Mouse (Mus musculus) MEL (cell line): ENCODE data around the gene Usp32. TPM values are rescaled to one million over a fixed set of nuclear protein-coding genes. Genes with fewer than 3 reads are reported as not detected.

Experiments
- DNase-seq: peaks from one replicate; pipeline ENCODE4 v3.0.0; 2011; ENCODE audit warnings: low read depth, low spot score
- H3K27ac ChIP-seq: 2 replicates; pipeline ENCODE4 v1.5.1; 2012; ENCODE audit warnings: low read depth, mild to moderate bottlenecking, control low read depth, low read length, moderate library complexity; ENCODE audit not compliant: control insufficient read depth
- H3K27me3 ChIP-seq, 2 experiments: fragments of 150-350 bp in 1 of 2; sonication (generic) in 1 of 2; 2 replicates each; pipeline ENCODE4 v1.6.1; 2012; ENCODE audit warnings: low read length in 2 of 2, mild to moderate bottlenecking in 2 of 2, improper control_type of control experiment in 1 of 2, moderate library complexity in 1 of 2; ENCODE audit not compliant: insufficient read depth in 2 of 2, control insufficient read depth in 1 of 2
- H3K36me3 ChIP-seq, 2 experiments: 2 replicates each; pipeline ENCODE4 v1.6.1; 2012 to 2014; ENCODE audit warnings: low read length in 2 of 2, improper control_type of control experiment in 1 of 2, inconsistent platforms in 1 of 2, mild to moderate bottlenecking in 1 of 2; ENCODE audit not compliant: insufficient read depth in 2 of 2, control insufficient read depth in 1 of 2
- H3K4me1 ChIP-seq, 2 experiments: fragments of 150-350 bp in 1 of 2; sonication (generic) in 1 of 2; 2 replicates each; pipeline ENCODE4 v1.6.1; 2012; ENCODE audit warnings: low read length in 2 of 2, improper control_type of control experiment in 1 of 2, mild to moderate bottlenecking in 1 of 2; ENCODE audit not compliant: insufficient read depth in 2 of 2, control insufficient read depth in 1 of 2
- H3K4me3 ChIP-seq, 2 experiments: fragments of 150-350 bp in 1 of 2; sonication (generic) in 1 of 2; 2 replicates each; pipeline ENCODE4 v1.5.1; 2012; ENCODE audit warnings: low read depth in 2 of 2, low read length in 2 of 2, mild to moderate bottlenecking in 2 of 2, moderate library complexity in 2 of 2, control low read depth in 1 of 2, improper control_type of control experiment in 1 of 2; ENCODE audit not compliant: control insufficient read depth in 1 of 2, insufficient read depth in 1 of 2
- H3K79me2 ChIP-seq: 2 replicates; pipeline ENCODE4 v1.6.1; 2012; ENCODE audit warnings: mild to moderate bottlenecking, low read length, moderate library complexity; ENCODE audit not compliant: control insufficient read depth, poor library complexity, insufficient read depth
- H3K9ac ChIP-seq: 2 replicates; pipeline ENCODE4 v1.6.1; 2012; ENCODE audit warnings: low read depth, mild to moderate bottlenecking, control low read depth, low read length, moderate library complexity; ENCODE audit not compliant: control insufficient read depth, poor library complexity, severe bottlenecking
- H3K9me3 ChIP-seq: fragments of 150-350 bp; sonication (generic); replicated peaks from 2 replicates; pipeline ENCODE4 v1.6.1; 2012; ENCODE audit warnings: mild to moderate bottlenecking, low read length, improper control_type of control experiment, moderate library complexity; ENCODE audit not compliant: insufficient read depth
- CHD1 ChIP-seq: IDR thresholded peaks from 2 replicates; pipeline ENCODE4 v1.6.1; 2012; ENCODE audit warnings: low read depth, mild to moderate bottlenecking, inconsistent platforms, low read length, improper control_type of control experiment
- CHD2 ChIP-seq: IDR thresholded peaks from 2 replicates; pipeline ENCODE4 v1.6.1; 2011; ENCODE audit warnings: low read length, improper control_type of control experiment
- CTCF ChIP-seq, 3 experiments: IDR thresholded peaks in 2 of 3; conservative IDR thresholded peaks in 1 of 3; 2 replicates each; pipeline ENCODE4 v1.5.1; 2011 to 2012; ENCODE audit warnings: low read length in 3 of 3, low read depth in 2 of 3, mild to moderate bottlenecking in 2 of 3, improper control_type of control experiment in 1 of 3, inconsistent platforms in 1 of 3, mixed read lengths in 1 of 3, moderate library complexity in 1 of 3; ENCODE audit not compliant: control insufficient read depth in 1 of 3, insufficient read depth in 1 of 3, poor library complexity in 1 of 3, severe bottlenecking in 1 of 3
- E2F4 ChIP-seq: IDR thresholded peaks from 2 replicates; pipeline ENCODE4 v1.6.1; 2011; ENCODE audit warnings: low read depth, low read length, improper control_type of control experiment, borderline replicate concordance
- ELF1 ChIP-seq: IDR thresholded peaks from 2 replicates; pipeline ENCODE4 v1.6.1; 2014; ENCODE audit warnings: low read depth, mild to moderate bottlenecking, inconsistent platforms, low read length, improper control_type of control experiment, moderate library complexity
- EP300 ChIP-seq, 2 experiments: IDR thresholded peaks; 2 replicates each; pipeline ENCODE4 v1.6.1; 2011; ENCODE audit warnings: improper control_type of control experiment in 2 of 2, low read length in 2 of 2, low read depth in 1 of 2, mild to moderate bottlenecking in 1 of 2
- ETS1 ChIP-seq: IDR thresholded peaks from 2 replicates; pipeline ENCODE4 v1.6.1; 2012; ENCODE audit warnings: low read depth, mild to moderate bottlenecking, inconsistent platforms, low read length, improper control_type of control experiment, moderate library complexity
- HCFC1 ChIP-seq: IDR thresholded peaks from 2 replicates; pipeline ENCODE4 v1.6.1; 2012; ENCODE audit warnings: low read depth, mild to moderate bottlenecking, inconsistent platforms, low read length, improper control_type of control experiment, moderate library complexity
- KAT2A ChIP-seq: conservative IDR thresholded peaks from 2 replicates; pipeline ENCODE4 v1.6.1; 2012; ENCODE audit warnings: low read depth, low read length, improper control_type of control experiment, inconsistent platforms
- MAFK ChIP-seq: IDR thresholded peaks from 2 replicates; pipeline ENCODE4 v1.6.1; 2011; ENCODE audit warnings: low read depth, mild to moderate bottlenecking, low read length, improper control_type of control experiment, borderline replicate concordance
- MAX ChIP-seq: IDR thresholded peaks from 2 replicates; pipeline ENCODE4 v1.6.1; 2011; ENCODE audit warnings: low read length, improper control_type of control experiment
- MEF2A ChIP-seq: IDR thresholded peaks from 2 replicates; pipeline ENCODE4 v1.6.1; 2014; ENCODE audit warnings: low read depth, mild to moderate bottlenecking, inconsistent platforms, low read length, improper control_type of control experiment; ENCODE audit not compliant: poor library complexity, insufficient replicate concordance, severe bottlenecking; ENCODE audit errors: extremely low read depth
- MXI1 ChIP-seq: IDR thresholded peaks from 2 replicates; pipeline ENCODE4 v1.6.1; 2011; ENCODE audit warnings: mild to moderate bottlenecking, low read depth, low read length, improper control_type of control experiment
- MYC ChIP-seq: IDR thresholded peaks from 2 replicates; pipeline ENCODE4 v1.6.1; 2011; ENCODE audit warnings: low read depth, mild to moderate bottlenecking, low read length, improper control_type of control experiment, moderate library complexity
- NELFE ChIP-seq: IDR thresholded peaks from 2 replicates; pipeline ENCODE4 v1.6.1; 2011; ENCODE audit warnings: low read depth, low read length, improper control_type of control experiment
- NRF1 ChIP-seq: IDR thresholded peaks from 2 replicates; pipeline ENCODE4 v1.6.1; 2014; ENCODE audit warnings: low read depth, mild to moderate bottlenecking, inconsistent platforms, low read length, improper control_type of control experiment, moderate library complexity; ENCODE audit not compliant: poor library complexity, insufficient read depth, severe bottlenecking
- POLR2A ChIP-seq, 2 experiments: IDR thresholded peaks; 2 replicates each; pipeline ENCODE4 v1.6.1; 2011 to 2012; ENCODE audit warnings: low read length in 2 of 2, mild to moderate bottlenecking in 2 of 2, control low read depth in 1 of 2, improper control_type of control experiment in 1 of 2, low read depth in 1 of 2, moderate library complexity in 1 of 2; ENCODE audit not compliant: control insufficient read depth in 1 of 2, insufficient read depth in 1 of 2, poor library complexity in 1 of 2
- POLR2AphosphoS5 ChIP-seq: IDR thresholded peaks from 2 replicates; pipeline ENCODE4 v1.6.1; 2012; ENCODE audit warnings: low read depth, borderline replicate concordance, mild to moderate bottlenecking, inconsistent platforms, low read length, moderate library complexity, mixed read lengths
- RAD21 ChIP-seq: IDR thresholded peaks from 2 replicates; pipeline ENCODE4 v1.6.1; 2011; ENCODE audit warnings: mild to moderate bottlenecking, low read depth, low read length, improper control_type of control experiment
- RCOR1 ChIP-seq: IDR thresholded peaks from 2 replicates; pipeline ENCODE4 v1.6.1; 2012; ENCODE audit warnings: low read depth, mild to moderate bottlenecking, inconsistent platforms, low read length, improper control_type of control experiment
- SMC3 ChIP-seq: IDR thresholded peaks from 2 replicates; pipeline ENCODE4 v1.6.1; 2011; ENCODE audit warnings: low read depth, low read length, improper control_type of control experiment
- TBP ChIP-seq: IDR thresholded peaks from 2 replicates; pipeline ENCODE4 v1.8.0; 2011; ENCODE audit warnings: low read depth, low read length, improper control_type of control experiment
- TCF12 ChIP-seq: IDR thresholded peaks from 2 replicates; pipeline ENCODE4 v1.6.1; 2014; ENCODE audit warnings: low read depth, mild to moderate bottlenecking, inconsistent platforms, low read length, improper control_type of control experiment, moderate library complexity
- USF2 ChIP-seq, 2 experiments: IDR thresholded peaks; 2 replicates each; pipeline ENCODE4 v1.6.1; 2011 to 2012; ENCODE audit warnings: improper control_type of control experiment in 2 of 2, low read length in 2 of 2, borderline replicate concordance in 1 of 2, inconsistent platforms in 1 of 2, low read depth in 1 of 2, mild to moderate bottlenecking in 1 of 2; ENCODE audit not compliant: insufficient read depth in 1 of 2
- ZC3H11A ChIP-seq: IDR thresholded peaks from 2 replicates; pipeline ENCODE4 v1.6.1; 2012; ENCODE audit warnings: low read depth, mild to moderate bottlenecking, inconsistent platforms, low read length, improper control_type of control experiment
- ZKSCAN1 ChIP-seq: IDR thresholded peaks from 2 replicates; pipeline ENCODE4 v1.6.1; 2012; ENCODE audit warnings: low read depth, mild to moderate bottlenecking, inconsistent platforms, low read length, improper control_type of control experiment, moderate library complexity
- ZMIZ1 ChIP-seq: IDR thresholded peaks from 2 replicates; pipeline ENCODE4 v1.6.1; 2012; ENCODE audit warnings: low read depth, mild to moderate bottlenecking, inconsistent platforms, low read length, improper control_type of control experiment, moderate library complexity
- ZNF384 ChIP-seq: IDR thresholded peaks from 2 replicates; pipeline ENCODE4 v1.6.1; 2012; ENCODE audit warnings: low read depth, mild to moderate bottlenecking, inconsistent platforms, low read length, improper control_type of control experiment
- polyA plus RNA-seq, 2 experiments: library from polyadenylated mRNA; stranded (reverse) in 1 of 2; unstranded in 1 of 2; fragments of >175 nt in 1 of 2; fragments of >200 nt in 1 of 2; gene quantifications; 2 replicates each; pipeline versions ENCODE4 v1.2.1 to v1.2.4; 2012; ENCODE audit warnings: low replicate concordance in 2 of 2, low read depth in 1 of 2; ENCODE audit not compliant: insufficient read length in 2 of 2, insufficient read depth in 1 of 2, missing spikeins in 1 of 2
- total RNA-seq: library from RNA; depleted of rRNA; stranded (reverse); fragments of 300-350 nt; gene quantifications from 2 replicates; pipeline ENCODE4 v1.2.3, GENCODE M21; 2012

Usp32 gene
- total and polyA plus RNA-seq, 3 experiments: 11.3 to 11.5 TPM; not detected in 1

GRCm38 (mm10) chr11:85183284-85183779 is 43.4 kb upstream of the Usp32 start:
- Histone ChIP-seq H3K9me3 (no peaks in the 10 kb centered on the region), H3K9ac (no peak overlapping the region), H3K79me2 (no peaks in the 10 kb centered on the region; the same call in 1 of the 2 replicates), H3K27me3 (no peaks in the 10 kb centered on the region), H3K4me1 (peaks cover 6 to 8% of the 10 kb centered on the region in 2 experiments; a peak in 3 of 4 replicates), H3K4me3 (peak overlapping the region in 1 of 2 experiments; percentile 55; a peak in 3 of 4 replicates), H3K27ac (no peak overlapping the region), H3K36me3 (peaks cover 0 to 7% of the 10 kb centered on the region in 2 experiments; a peak in 1 of 4 replicates)
- DNase-seq: no peak
- no peak for TF ChIP-seq CHD2
- TF ChIP-seq NELFE: no peak
- no peak for TF ChIP-seq CHD1
- TF ChIP-seq ZNF384: no peak
- TF ChIP-seq MAX: no peak
- TF ChIP-seq E2F4: no peak
- no peak for TF ChIP-seq RAD21
- TF ChIP-seq ZKSCAN1: no peak
- no peak for TF ChIP-seq POLR2AphosphoS5
- no peak for TF ChIP-seq RCOR1
- TF ChIP-seq EP300 (IDR thresholded peaks at IDR 0.05; ENCODE audit: low read depth in 1 of 2, low read length in 2 of 2): no peak
- TF ChIP-seq ELF1: no peak
- no peak for TF ChIP-seq ZMIZ1
- no peak for TF ChIP-seq HCFC1
- no peak for TF ChIP-seq MEF2A

GRCm38 (mm10) chr11:85182617-85183283 is 42.8 kb upstream of the Usp32 start:
- H3K4me1 ChIP-seq: peaks cover 6 to 8% of the 10 kb centered on the region in 2 experiments; a peak in 3 of 4 replicates
- no peaks in the 10 kb centered on the region for H3K9me3 ChIP-seq
- H3K79me2 ChIP-seq: no peaks in the 10 kb centered on the region; the same call in 1 of the 2 replicates
- H3K4me3 ChIP-seq: peak overlapping the region; percentile 55 to 71
- H3K27ac ChIP-seq: peak overlapping the region; percentile 44
- H3K36me3 ChIP-seq: peaks cover 0 to 7% of the 10 kb centered on the region in 2 experiments; a peak in 1 of 4 replicates
- peak overlapping the region; percentile 73 for H3K9ac ChIP-seq
- DNase-seq: peak; percentile 93
- H3K27me3 ChIP-seq: no peaks in the 10 kb centered on the region
- TF ChIP-seq MAX: 0 out of 2 replicates have a peak, but pooled peaks have one; percentile 74
- no peak for TF ChIP-seq KAT2A
- no peak for TF ChIP-seq MAFK
- TF ChIP-seq CHD2: no peak
- peak; percentile 71 for TF ChIP-seq ZC3H11A
- TF ChIP-seq POLR2A (IDR thresholded peaks at IDR 0.05; ENCODE audit: control insufficient read depth in 1 of 2, insufficient read depth in 1 of 2, low read depth in 1 of 2, low read length in 2 of 2, poor library complexity in 1 of 2): peak in 1 of 2 experiments; percentile 48; a peak in 1 of 4 replicates
- no peak for TF ChIP-seq RCOR1
- no peak for TF ChIP-seq ZKSCAN1
- peak; percentile 51 for TF ChIP-seq MXI1
- peak; percentile 20; the same call in 1 of the 2 replicates for TF ChIP-seq TCF12
- TF ChIP-seq TBP: no peak
- TF ChIP-seq MYC: 0 out of 2 replicates have a peak, but pooled peaks have one; percentile 47
- no peak for TF ChIP-seq NELFE
- no peak for TF ChIP-seq EP300 (IDR thresholded peaks at IDR 0.05; ENCODE audit: low read depth in 1 of 2, low read length in 2 of 2)
- TF ChIP-seq SMC3: peak; percentile 76
- TF ChIP-seq ETS1: peak; percentile 7
- TF ChIP-seq NRF1: no peak
- TF ChIP-seq ELF1: no peak
- no peak for TF ChIP-seq E2F4
- no peak for TF ChIP-seq CHD1
- TF ChIP-seq USF2 (IDR thresholded peaks at IDR 0.05; ENCODE audit: borderline replicate concordance in 1 of 2, insufficient read depth in 1 of 2, low read depth in 1 of 2, low read length in 2 of 2): peak in 1 of 2 experiments; percentile 70; a peak in 1 of 4 replicates
- TF ChIP-seq CTCF (IDR thresholded peaks at IDR 0.05 in 2 of 3, conservative IDR thresholded peaks at IDR 0.05 in 1 of 3; ENCODE audit: control insufficient read depth in 1 of 3, insufficient read depth in 1 of 3, low read depth in 2 of 3, low read length in 3 of 3, poor library complexity in 1 of 3, severe bottlenecking in 1 of 3): peak; percentile 66 to 92 (median 84)
